Mouse (Mus musculus) telencephalon, adult 2 months (tissue): ENCODE measurements around the gene F2.
"Not testable (repeated sequence)": the region's sequence is repeated elsewhere in the genome, so short reads cannot be mapped to it uniquely, and the experiment has no call there.

Experiments
- DNase-seq: peaks from one replicate; pipeline ENCODE4 v3.0.0-alpha.2; 2011; ENCODE audit warnings: low read depth, low spot score

F2 gene

DNA sequence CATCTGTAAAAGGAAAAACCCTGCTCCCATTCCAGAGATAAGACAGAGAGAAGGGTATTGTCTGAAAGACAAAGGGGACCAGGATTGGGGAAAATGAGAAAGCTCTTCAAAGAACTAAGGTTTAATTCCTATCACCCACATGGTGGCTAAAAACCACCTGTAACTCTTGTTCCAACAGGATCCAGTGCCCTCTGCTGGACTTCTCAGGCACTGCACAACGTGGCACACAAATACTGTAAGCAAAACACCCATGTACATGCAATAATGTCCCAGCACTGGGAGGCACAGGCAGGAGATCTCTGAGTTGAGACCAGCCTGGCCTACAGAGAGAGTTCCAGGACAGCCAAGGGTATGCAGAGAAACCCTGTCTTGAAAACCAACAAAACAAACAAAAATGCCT lies 10.5 kb upstream of the F2 start:
- no peak for DNase-seq

DNA sequence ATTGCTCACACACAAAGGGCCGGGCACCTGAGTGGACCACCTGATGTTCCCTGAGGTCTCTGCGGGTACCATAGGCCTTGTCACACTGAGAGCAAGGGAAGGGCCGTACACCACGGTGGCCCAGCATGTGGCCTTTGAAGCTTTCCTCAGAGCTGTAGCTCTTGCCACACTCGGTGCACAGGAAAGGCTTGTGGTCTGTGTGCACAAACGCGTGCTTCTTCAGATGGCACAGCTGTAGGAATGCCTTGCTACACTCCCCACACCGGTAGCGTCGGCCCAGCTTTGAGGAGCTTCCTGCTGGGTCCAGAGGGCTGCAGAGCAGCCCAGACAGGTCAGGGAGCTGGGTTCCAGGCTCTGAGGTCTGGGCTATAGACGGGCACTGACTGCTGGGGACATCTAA lies 9.6 kb upstream of the F2 start:
- DNase-seq, result no peak

DNA sequence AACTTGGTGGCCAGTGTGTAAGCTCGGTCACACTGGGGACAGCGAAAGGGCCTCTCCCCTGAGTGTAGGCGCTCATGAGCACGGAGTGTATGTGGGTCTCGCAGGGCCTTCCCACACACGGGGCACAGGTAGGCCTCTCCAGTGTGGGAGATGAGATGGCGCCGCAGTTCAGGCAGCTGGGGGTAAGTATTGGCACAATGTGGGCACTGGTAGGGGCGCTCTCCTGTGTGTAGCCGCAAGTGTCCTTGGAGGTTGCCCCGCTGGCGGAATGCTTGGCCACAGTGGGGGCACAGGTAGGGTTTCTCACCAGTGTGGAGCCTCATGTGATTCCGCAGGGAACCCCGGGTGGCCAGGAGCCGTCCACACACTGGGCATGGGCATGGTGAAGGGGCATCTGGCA lies 9.1 kb upstream of the F2 start:
- no peak for DNase-seq

DNA sequence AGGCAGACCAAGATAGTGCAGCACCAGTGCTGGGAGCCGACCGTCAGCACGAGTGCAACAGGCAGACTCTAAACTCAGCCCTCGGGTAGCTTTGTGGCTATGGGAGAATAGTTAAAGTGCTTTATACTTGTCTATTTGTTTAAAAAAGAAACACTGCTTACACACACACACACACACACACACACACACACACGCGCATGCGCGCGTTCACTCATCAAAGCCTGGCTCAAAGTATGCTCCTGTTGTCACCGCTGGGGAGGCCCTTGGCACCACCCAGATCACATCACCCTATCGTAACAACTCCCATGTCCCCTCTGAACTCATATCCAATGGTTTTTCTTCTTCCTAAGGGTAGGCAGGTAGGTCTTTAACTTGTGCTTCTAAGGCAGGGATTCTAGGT lies 7.8 kb upstream of the F2 start:
- no peak for DNase-seq

DNA sequence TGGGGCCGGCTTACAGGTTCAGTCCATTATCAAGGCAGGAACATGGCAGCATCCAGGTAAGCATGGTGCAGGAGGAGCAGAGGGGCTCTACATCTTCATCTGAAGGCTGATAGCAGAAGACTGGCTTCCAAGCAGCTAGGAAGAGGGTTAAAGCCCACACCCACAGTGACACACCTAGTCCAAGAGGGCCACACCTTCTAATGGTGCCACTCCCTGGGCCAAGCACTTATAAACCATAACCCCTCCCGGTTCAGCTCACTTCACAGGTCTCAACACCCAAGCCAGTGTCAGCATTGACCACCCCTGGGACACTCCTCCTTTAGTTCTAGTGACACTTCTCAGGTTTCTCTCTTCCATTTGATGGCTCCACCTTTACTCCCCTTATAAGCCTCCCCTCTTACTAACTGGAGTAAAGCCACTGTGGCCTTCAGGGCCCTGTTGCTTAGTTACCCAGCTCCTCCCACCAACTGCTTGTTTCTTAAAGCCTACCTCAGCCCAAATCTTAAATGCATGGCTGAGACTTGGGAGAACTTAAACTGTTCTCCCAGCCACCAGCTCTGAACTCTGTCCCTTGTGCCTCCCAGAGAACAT lies 6.7 kb upstream of the F2 start:
- DNase-seq, result no peak

DNA sequence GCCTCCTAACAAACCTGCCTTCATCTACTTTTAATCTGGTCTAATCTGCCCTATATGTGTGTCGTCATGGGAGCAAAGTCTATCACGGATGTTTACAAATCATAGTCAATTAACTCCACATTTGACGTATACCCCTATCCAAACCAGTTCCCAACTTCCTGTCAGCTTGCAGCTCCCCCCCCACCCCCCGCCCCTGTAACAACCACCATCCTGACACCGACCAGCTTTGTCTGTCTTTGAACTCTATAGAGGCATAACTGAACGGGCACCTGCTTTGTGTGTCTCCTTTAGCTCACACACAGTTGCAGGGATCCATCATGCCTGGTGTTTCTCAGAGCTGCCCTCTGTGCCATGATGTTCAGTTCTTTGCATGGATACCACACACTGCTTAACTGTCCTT lies 2.7 kb upstream of the F2 start:
- DNase-seq, result no peak

DNA sequence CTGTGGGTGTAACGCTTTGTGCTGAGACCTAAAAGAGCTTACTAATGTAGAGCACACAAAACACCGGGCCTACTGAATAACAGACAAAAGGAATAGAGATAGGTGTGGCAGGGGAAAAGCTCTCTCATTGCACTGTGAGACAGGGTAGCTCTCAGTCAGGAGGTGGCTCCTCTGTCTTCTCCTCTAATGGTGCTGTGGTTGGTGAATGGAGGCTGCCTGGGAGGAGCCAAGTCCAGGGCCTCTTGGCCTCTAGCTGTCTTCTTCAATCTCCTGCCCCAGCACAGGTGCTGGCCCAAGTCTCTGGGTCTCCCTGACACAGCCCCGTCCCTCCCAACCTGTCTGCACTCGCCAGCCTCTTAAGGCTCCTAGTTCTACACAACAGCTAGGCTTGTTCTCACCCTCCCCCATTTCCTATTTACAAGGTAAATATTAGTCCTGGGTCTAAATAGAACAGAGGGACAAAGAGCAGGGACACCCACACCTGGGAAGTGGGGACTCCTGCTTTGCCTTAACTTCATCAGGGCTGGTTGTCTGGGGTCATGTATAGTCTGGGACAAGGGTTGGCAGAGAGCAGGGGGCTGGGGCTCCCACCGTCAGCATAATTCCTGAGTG lies 619 bp upstream of the F2 start:
- DNase-seq, result no peak

DNA sequence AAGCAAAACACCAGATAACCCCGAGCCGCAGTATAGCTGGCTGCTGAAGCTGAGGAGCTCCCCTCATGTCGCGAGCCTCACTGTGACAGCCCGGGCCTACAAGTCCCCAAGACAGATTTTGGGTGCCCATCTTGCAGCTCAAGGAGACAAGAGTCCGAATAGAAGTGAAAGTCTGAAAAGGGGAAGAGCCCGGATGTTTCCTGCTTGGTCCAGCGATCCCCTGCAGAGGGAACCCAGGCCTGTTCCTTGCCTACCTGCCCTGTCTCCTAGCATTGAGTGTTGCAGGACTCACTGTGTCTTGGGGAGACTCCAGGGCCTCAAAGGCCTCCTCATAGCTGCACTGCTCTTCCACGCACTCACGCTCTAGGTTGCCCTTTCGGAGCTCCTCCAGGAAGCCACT lies 728 bp downstream of the F2 start:
- DNase-seq, result no peak

DNA sequence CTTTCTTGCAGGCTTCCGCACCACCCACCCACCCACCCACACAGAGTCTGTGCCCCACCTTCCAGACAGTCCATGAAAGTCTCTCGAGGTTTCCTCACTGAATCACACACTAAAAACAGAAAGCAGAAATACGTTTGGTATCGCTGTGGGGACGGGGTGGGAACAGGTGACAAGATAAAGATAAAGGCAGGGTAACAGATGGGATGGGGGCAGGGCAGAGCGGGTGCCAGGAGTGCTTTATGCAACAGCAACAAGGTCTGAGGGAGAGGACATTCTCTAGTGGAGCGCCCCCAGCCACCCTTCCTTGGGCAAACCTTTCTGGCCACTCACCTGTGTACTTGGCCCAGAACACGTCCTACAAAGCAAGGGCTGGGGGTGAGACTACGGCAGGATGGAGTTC lies 1.4 kb downstream of the F2 start:
- DNase-seq, result no peak

DNA sequence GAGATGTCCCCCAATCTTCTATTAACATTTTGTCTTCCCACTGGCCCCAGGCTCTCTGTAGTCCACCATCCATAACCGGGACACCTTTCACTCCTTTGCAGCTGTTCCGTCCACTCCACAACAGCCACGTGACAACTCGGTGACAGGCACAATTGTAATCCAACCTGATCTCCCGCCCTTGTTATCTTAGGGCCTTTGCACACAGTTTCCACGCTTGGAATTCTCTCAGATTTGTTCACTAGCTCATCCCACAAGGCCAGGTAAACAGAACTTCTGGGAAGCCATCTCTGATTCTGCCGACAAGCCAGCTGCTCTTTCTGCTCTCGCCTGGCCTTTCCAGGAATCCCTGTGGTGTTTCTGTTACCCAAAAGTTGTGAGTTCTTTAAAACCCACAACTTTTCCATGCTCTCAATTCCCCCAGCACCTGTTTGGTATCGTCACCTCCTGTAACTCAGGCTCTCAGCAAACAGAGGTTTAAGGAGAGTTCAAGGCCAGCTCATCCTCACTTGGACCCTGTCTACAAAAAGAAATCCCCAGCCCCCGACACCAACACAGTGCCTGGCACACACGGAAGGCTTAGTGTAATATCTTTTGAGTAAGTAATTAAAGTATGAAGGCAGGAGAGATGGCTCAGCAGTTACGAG lies 2.8 kb downstream of the F2 start:
- DNase-seq, result no peak

DNA sequence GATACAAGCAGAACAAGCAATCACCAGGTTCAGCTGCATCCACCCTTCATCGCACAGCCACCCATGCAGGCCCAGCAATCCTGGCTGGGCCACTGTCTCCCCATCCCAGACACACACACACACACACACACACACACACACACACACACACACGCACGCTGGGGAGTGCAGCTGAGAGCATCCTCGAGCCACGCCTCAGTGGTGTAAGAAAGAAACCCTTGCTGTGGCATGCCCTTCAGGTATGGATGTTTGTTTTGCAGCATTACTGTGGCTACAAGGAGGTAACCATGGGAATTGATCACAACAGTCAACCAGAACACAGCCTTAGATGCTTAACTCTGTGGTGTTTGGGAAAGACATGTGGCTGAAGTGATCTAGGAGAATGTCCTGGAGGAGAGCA lies 3.9 kb downstream of the F2 start:
- no peak for DNase-seq

DNA sequence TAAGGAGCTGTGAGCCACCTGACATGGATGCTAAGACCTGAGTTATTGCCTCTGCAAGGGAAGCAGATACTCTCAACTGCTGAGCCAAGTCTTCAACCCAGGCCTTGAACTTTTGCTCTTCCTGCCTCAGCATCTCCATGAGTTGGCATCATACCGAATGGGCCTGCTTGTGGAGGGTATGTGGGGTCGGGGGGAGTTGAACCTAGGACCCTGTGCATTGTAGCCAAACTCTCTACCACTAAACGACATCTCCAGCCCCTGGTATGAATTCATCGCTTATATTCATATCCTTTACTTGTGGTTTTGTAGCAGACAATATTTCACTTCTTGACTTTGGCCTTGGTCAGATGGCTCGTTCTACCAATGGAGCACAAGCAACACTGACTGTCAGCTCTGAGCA lies 4.4 kb downstream of the F2 start:
- no peak for DNase-seq

DNA sequence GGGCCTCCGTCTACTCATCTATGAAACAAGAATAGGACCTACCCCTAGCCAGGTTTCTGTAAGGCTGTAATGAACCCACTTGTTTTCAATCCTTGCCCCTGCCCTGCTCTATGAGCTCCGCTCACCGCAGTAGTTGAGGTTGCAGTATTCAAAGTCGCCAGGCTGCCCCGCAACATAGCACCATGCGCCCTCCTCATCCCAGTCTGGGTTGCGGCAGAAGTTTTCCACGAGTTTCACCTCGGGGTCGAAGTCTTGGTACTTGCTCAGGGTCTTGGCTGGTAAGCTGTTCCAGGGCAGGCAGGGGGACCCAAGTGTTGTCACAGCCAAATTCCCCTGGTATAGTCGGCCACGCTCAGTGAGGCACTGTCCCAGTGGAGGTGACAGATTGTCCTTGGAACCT lies 5.8 kb downstream of the F2 start:
- no peak for DNase-seq

DNA sequence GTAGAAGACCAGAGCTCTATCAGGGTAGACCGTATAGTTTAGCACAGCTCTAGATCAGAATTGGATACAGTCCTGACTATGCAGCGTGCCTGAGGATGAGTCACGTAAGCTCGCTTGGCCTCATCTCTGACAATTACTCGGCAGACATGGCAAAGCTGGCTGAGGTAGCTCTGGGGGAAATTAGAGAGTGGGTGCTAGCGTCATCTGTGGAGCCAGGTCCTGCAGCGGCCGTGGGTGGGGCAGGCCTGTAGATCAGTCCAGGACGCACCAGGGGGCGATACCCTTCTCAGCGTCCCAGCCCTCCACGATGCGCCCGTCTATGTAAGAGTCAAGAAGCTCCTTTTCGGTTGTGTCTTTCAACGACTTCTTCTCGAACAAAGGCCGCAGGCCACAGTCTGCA lies 6.5 kb downstream of the F2 start:
- peak; percentile 58 for DNase-seq

DNA sequence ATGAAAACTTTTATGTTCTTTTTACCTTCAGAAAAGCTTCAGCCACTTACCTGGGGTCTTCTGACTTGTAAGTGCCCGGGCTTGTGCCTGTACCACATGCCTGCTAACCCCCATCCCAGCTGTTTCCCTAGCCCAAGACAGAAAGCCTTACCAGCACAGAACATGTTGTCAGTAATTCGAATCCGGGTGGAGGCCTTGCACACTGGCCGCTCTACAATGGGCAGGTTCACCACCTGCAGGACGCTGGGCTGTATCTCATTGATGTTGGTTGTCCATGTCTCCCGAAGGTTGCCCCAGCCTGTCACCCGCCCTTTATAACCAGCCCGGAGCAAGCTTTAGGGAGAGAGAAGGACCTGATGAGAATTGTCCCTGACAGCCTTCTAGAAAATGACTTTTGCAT lies 8.0 kb downstream of the F2 start:
- DNase-seq, result no peak

DNA sequence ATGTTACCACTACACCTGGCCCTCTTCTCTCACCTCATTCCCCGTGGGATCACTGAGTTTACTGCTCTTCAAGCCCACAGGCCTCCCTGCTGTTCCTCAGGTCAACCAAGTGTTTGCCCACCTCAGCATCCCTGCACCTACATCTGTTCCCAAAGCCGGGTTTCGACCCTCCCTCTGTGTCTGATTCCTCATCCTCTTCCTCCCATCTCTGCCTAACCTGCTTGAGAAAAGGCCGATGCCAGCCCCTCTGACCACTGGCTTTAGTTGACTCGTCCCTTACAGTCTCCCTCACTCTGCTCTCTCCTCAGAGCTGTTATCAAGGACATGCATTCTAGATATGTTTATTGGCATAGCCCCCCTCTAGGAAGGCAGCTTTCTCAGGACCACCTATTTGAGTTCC lies 8.7 kb downstream of the F2 start:
- DNase-seq, result no peak

DNA sequence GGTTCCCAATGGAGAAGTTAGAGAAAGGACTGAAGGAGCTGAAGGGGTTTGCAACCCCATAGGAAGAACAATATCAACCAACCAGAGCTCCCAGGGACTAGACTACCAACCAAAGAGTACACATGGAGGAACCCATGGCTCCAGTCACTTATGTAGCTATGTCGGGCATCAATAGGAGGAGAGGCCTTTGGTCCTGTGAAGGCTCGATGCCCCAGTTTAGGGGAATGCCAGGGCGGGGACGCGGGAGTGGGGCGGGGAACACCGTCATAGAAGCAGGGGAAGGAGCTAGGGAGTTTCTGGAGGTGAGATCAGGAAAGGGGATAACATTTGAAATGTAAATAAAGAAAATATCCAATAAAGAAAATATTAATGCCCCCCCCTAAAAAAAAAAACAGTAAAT lies 12.8 kb downstream of the F2 start:
- not testable (repeated sequence) for DNase-seq

DNA sequence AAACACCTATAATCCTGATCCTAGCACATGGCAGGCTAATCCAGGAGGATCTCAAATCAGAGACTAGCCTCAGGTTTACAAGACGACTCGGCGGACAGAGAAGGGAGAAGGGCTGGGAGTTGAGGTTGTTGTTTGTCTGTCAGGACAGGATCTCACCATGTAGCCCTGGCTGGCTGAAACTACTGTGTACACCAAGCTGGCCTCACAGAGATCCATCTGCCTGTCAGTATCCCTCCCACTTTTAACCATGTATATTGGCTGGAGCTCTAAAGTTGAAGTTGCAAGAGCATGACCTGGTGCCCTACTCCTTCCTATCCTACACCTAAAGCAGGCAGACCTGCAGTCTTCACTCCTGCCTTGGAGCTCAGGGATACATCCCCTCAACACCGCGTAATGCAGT lies 13.9 kb downstream of the F2 start:
- DNase-seq, result no peak

DNA sequence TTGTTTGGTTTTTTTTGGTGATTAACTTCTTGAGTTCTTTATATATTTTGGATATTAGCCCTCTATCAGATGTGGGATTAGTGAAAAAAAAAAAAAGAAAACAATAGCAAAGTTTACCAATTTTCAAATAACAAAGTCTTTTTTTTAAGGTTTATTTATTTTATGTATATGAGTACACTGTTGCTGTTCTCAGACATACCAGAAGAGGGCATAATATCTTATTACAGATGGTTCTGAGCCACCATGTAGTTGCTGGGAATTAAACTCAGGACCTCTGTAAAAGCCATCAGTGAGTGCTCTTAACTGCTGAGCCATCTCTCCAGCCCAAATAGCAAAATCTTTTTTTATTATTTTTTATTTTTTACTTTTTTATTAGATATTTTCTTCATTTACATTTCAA lies 26.8 kb downstream of the F2 start:
- not testable (repeated sequence) for DNase-seq

DNA sequence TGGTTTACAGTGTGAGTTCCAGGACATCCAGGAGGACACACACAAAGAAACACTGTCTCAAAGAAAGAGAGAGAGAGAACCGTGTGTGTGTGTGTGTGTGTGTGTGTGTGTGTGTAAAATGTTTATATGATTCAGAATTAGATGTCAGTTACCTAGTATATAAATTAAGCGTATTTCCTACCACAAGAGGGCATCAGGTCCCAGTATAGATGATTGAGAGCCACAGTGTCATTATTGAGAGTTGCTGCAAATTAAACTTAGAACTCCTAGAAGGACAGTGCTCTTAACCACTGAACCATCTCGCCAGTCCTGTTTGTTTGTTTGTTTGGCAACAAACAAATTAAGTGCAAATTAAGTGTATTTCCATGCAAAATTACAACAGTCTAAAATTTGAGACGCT lies 33.8 kb downstream of the F2 start:
- DNase-seq, result no peak

DNA sequence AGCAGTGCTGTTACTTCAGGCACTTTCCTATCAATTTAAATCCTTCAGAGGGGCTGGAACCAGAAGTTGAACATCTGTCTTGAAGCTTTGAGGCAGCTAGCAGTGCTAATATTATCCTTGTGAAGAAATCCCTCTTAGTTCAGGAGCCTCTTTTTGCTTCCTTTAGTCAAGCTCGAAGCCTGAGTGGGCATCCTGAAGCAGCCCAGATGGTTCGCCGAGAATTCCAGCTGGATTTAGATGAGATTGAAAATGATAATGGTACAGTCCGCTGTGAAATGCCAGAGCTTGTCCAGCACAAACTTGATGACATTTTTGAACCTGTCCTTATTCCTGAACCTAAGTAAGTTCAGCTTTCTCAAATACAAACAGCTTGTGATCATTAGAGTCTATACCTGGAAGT lies 35.7 kb downstream of the F2 start:
- peak; percentile 51 for DNase-seq

DNA sequence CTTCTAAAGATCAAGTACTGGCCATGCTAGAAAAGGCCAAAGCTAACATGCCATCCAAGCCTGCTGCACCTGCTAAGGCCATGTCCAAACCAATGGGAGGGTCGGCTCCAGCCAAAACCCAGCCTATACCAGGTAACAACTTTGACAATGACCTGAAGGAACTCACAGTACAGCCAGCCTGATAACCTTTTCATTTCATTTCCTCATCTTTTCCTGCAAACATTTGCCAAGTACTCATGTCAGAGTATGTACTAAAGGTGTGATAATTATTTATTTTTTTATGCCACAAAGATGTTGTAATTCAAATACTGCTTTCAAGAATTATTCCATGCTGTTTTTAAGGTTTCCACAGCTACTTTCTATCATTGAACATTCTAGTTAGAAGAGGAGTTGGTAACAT lies 50.0 kb downstream of the F2 start:
- DNase-seq, result no peak

DNA sequence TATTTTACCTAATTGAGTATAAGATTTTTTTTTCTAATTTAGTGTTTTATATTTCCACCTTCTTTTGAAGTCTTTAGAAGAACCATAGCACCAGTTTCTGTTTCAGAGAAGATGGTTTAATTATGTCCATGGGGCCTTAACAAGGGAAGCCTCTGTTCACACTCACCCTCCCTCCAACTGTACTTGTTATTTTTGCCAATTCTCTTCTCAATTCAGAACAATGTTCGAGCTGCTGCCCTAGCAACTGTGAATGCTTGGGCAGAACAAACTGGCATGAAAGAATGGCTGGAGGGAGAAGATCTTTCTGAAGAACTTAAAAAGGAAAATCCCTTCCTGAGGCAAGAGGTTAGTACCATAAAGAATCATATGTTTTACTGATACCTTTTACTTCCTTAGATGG lies 55.3 kb downstream of the F2 start:
- DNase-seq, result peak; percentile 65
